Comparison of ENCODE assay signal across 8 mouse cellular contexts in genomic region chr7:6397996-6398975, GRCm38 (mm10). TPM values are rescaled to one million over a fixed set of nuclear protein-coding genes. Genes with fewer than 3 reads are reported as not detected.
DNase-seq lines count a peak whose midpoint lies in the region; ATAC-seq and TF ChIP-seq lines count a peak whose summit lies in the region.

Gene Smim17 (plus strand): TSS chr7:6398715.

- H3K4me3 ChIP-seq in G1E (ENCODE audit: low read depth, low read length), result peak within 1 kb of the TSS; percentile 72
- peak within 1 kb of the TSS; percentile 54 for H3K4me3 ChIP-seq in forebrain, embryonic 15.5 days
- H3K4me3 ChIP-seq in layer of hippocampus, adult 2 months, result peak within 1 kb of the TSS; percentile 72
- peak within 1 kb of the TSS; percentile 48 for H3K4me3 ChIP-seq in liver, postnatal 0 days (ENCODE audit: low read depth, low read length)
- peak within 1 kb of the TSS; percentile 44 for H3K4me3 ChIP-seq in neural tube, embryonic 12.5 days
- H3K4me3 ChIP-seq in testis, adult 2 months (ENCODE audit: control insufficient read depth, low read depth, low read length), result peak within 1 kb of the TSS; percentile 97

- peaks cover 5% of the 10 kb centered on the region; the same call in 1 of the 2 replicates for H3K9me3 ChIP-seq in G1E (replicated peaks)
- no peaks in the 10 kb centered on the region for H3K9me3 ChIP-seq in forebrain, embryonic 15.5 days
- no peaks in the 10 kb centered on the region for H3K9me3 ChIP-seq in liver, postnatal 0 days (ENCODE audit: low read length)
- H3K9me3 ChIP-seq in neural tube, embryonic 12.5 days, result no peaks in the 10 kb centered on the region

- H3K27me3 ChIP-seq in G1E (ENCODE audit: insufficient read depth, low read length), result no peaks in the 10 kb centered on the region
- no peaks in the 10 kb centered on the region for H3K27me3 ChIP-seq in forebrain, embryonic 15.5 days
- no peaks in the 10 kb centered on the region for H3K27me3 ChIP-seq in liver, postnatal 0 days (ENCODE audit: insufficient read depth, low read length)
- H3K27me3 ChIP-seq in neural tube, embryonic 12.5 days (replicated peaks), result no peaks in the 10 kb centered on the region
- no peaks in the 10 kb centered on the region for H3K27me3 ChIP-seq in testis, adult 2 months (ENCODE audit: control insufficient read depth, insufficient read depth, low read length)

- H3K9ac ChIP-seq in forebrain, embryonic 15.5 days (replicated peaks), result peak within 1 kb of the TSS; percentile 62
- peak within 1 kb of the TSS; percentile 44 for H3K9ac ChIP-seq in liver, postnatal 0 days (replicated peaks)
- peak within 1 kb of the TSS; percentile 41 for H3K9ac ChIP-seq in neural tube, embryonic 12.5 days

- peak within 1 kb of the TSS; percentile 40; the same call in 1 of the 2 replicates for H3K27ac ChIP-seq in forebrain, embryonic 15.5 days (replicated peaks)
- H3K27ac ChIP-seq in layer of hippocampus, adult 2 months, result peak within 1 kb of the TSS; percentile 81
- no peak within 1 kb of the TSS for H3K27ac ChIP-seq in liver, postnatal 0 days (ENCODE audit: low read depth)
- H3K27ac ChIP-seq in neural tube, embryonic 12.5 days, result no peak within 1 kb of the TSS
- H3K27ac ChIP-seq in testis, adult 2 months (ENCODE audit: control insufficient read depth, insufficient read depth, low read depth, low read length), result peak within 1 kb of the TSS; percentile 69

- ATAC-seq in G1E (ENCODE audit: extremely low read depth, insufficient number of reproducible peaks, low FRiP score, poor library complexity, severe bottlenecking), result peak; percentile 70
- ATAC-seq in cerebellum, adult (ENCODE audit: insufficient number of reproducible peaks, low FRiP score, low TSS enrichment), result peak; percentile 97
- ATAC-seq in forebrain, embryonic 15.5 days (replicated peaks), result peak; percentile 90
- 0 out of 2 replicates have a peak, but pooled peaks have one; percentile 31 for ATAC-seq in liver, postnatal 0 days
- peak; percentile 91 for ATAC-seq in neural tube, embryonic 12.5 days (ENCODE audit: low FRiP score, low read depth)

- peaks cover 14% of the 10 kb centered on the region for H3K4me1 ChIP-seq in G1E (ENCODE audit: insufficient read depth, low read depth, low read length)
- peaks cover 18% of the 10 kb centered on the region for H3K4me1 ChIP-seq in forebrain, embryonic 15.5 days
- H3K4me1 ChIP-seq in liver, postnatal 0 days (ENCODE audit: insufficient read depth), result peaks cover 8% of the 10 kb centered on the region; the same call in 1 of the 2 replicates
- H3K4me1 ChIP-seq in neural tube, embryonic 12.5 days, result peaks cover 4% of the 10 kb centered on the region; the same call in 1 of the 2 replicates
- H3K4me1 ChIP-seq in testis, adult 2 months (ENCODE audit: control insufficient read depth, insufficient read depth, low read length), result peaks cover 3% of the 10 kb centered on the region

- no peak for TF ChIP-seq CTCF in G1E (IDR thresholded peaks at IDR 0.05; ENCODE audit: low read depth, low read length)
- no peak for TF ChIP-seq CTCF in layer of hippocampus, adult 2 months (conservative IDR thresholded peaks at IDR 0.05)
- TF ChIP-seq CTCF in liver, postnatal 0 days (IDR thresholded peaks at IDR 0.05; ENCODE audit: low read depth), result no peak
- TF ChIP-seq CTCF in testis, adult 2 months (IDR thresholded peaks at IDR 0.05; ENCODE audit: control insufficient read depth, insufficient read depth, insufficient replicate concordance, low read depth, low read length), result no peak

- peak; percentile 20; the same call in 1 of the 2 replicates for TF ChIP-seq POLR2A in testis, adult 2 months (IDR thresholded peaks at IDR 0.05; ENCODE audit: control insufficient read depth, low read depth, low read length)

- TF ChIP-seq EP300 in liver, postnatal 0 days (IDR thresholded peaks at IDR 0.05; ENCODE audit: low read depth), result no peak

- DNase-seq in G1E (ENCODE audit: low spot score), result peak; percentile 47
- DNase-seq in heart, postnatal 36 days, result peak; percentile 27 to 34
- peak; percentile 73 to 78 for DNase-seq in layer of hippocampus, adult 2 months (ENCODE audit: low spot score in 2 of 2)
- peak; percentile 41 for DNase-seq in liver, postnatal 0 days

- 27% methylated on average over 25 of the region's 25 CpGs for WGBS in forebrain, embryonic 15.5 days
- WGBS in liver, postnatal 0 days (ENCODE audit: insufficient replicate concordance), result 25% methylated on average over 25 of the region's 25 CpGs
- WGBS in neural tube, embryonic 12.5 days, result 30% methylated on average over 25 of the region's 25 CpGs

- H3K4me2 ChIP-seq in forebrain, embryonic 15.5 days (replicated peaks), result peak within 1 kb of the TSS; percentile 70
- H3K4me2 ChIP-seq in liver, postnatal 0 days (ENCODE audit: low read depth, low read length), result peak within 1 kb of the TSS; percentile 78
- peak within 1 kb of the TSS; percentile 64 for H3K4me2 ChIP-seq in neural tube, embryonic 12.5 days (replicated peaks)

- intact Hi-C loops in heart, postnatal 36 days (cut with DNase I), result loop anchor here (2.0 kb wide), 1 partner anchor 15 kb away; the partner anchor contains the start of gene Zfp28

- no peaks in the 10 kb centered on the region for H3K36me3 ChIP-seq in G1E (replicated peaks)
- peaks cover 23% of the 10 kb centered on the region for H3K36me3 ChIP-seq in forebrain, embryonic 15.5 days
- H3K36me3 ChIP-seq in liver, postnatal 0 days (replicated peaks; ENCODE audit: insufficient read depth, low read length), result no peaks in the 10 kb centered on the region
- H3K36me3 ChIP-seq in neural tube, embryonic 12.5 days, result peaks cover 25% of the 10 kb centered on the region
- H3K36me3 ChIP-seq in testis, adult 2 months (ENCODE audit: control insufficient read depth, insufficient read depth, low read length), result no peaks in the 10 kb centered on the region

RNA-seq across cellular contexts. Expression of gene Smim17, which starts in this region (rescaled TPM):
- 1.5 TPM in 1 of 2 replicates, not detected in the other for total RNA-seq in G1E (2014; fragmentation: Nextera tagmentation)
- not detected in 2 replicates for total RNA-seq in G1E (2017)
- polyA plus RNA-seq in G1E (2012), result not detected in 2 replicates
- polyA plus RNA-seq in forebrain, embryonic 15.5 days (2015; fragmentation: Nextera tagmentation; extraction: Ambion mirVana), result 2.6 and 3.4 TPM in 2 replicates
- not detected for total RNA-seq in heart, postnatal 36 days (2021)
- 10 to 100 TPM; 19.7 to 24.1 TPM for total RNA-seq in layer of hippocampus, adult 2 months (2021)
- polyA plus RNA-seq in liver, postnatal 0 days (2015; fragmentation: Nextera tagmentation; extraction: Ambion mirVana), result not detected in 2 replicates
- polyA plus RNA-seq in neural tube, embryonic 12.5 days (2016; fragmentation: Nextera tagmentation; extraction: Ambion mirVana), result 1.5 and 1.7 TPM in 2 replicates
- 0.61 and 1.2 TPM in 2 replicates for polyA plus RNA-seq in testis, adult 2 months (2012; rRNA removed)

Comparison
In these comparisons a context has a peak if more than half of its experiments do, and no peak if none do; other contexts are left out.
1. RNA of gene Smim17 (total RNA-seq): 19.7 to 24.1 TPM in layer of hippocampus, adult 2 months; 1.5 TPM in G1E and not detected in heart, postnatal 36 days; every median in the first group is over 4 times any median in the second.
2. Peak in DNase-seq in heart, postnatal 36 days; RNA of the gene not detected or under 1 TPM.
3. Peak in DNase-seq, ATAC-seq, H3K4me3 ChIP-seq, H3K9ac ChIP-seq and H3K4me2 ChIP-seq in liver, postnatal 0 days; RNA of the gene not detected or under 1 TPM.
4. ATAC-seq: peak in every context shown above with its lines; median percentile 97 in cerebellum, adult; 91 in neural tube, embryonic 12.5 days; 90 in forebrain, embryonic 15.5 days; 70 in G1E; 31 in liver, postnatal 0 days.
5. H3K4me3 ChIP-seq: peak in every context shown above with its lines; median percentile 97 in testis, adult 2 months; 72 in G1E; 72 in layer of hippocampus, adult 2 months; 54 in forebrain, embryonic 15.5 days; 48 in liver, postnatal 0 days; 44 in neural tube, embryonic 12.5 days.
6. H3K27ac ChIP-seq: peak in forebrain, embryonic 15.5 days (single experiment), layer of hippocampus, adult 2 months (single experiment) and testis, adult 2 months (single experiment); none in liver, postnatal 0 days (single experiment) and neural tube, embryonic 12.5 days (single experiment).
7. Peak in every context shown above with its lines, with median percentiles within 50 percentile points of each other: DNase-seq, H3K4me2 ChIP-seq and H3K9ac ChIP-seq.